In the genomic region with DNA sequence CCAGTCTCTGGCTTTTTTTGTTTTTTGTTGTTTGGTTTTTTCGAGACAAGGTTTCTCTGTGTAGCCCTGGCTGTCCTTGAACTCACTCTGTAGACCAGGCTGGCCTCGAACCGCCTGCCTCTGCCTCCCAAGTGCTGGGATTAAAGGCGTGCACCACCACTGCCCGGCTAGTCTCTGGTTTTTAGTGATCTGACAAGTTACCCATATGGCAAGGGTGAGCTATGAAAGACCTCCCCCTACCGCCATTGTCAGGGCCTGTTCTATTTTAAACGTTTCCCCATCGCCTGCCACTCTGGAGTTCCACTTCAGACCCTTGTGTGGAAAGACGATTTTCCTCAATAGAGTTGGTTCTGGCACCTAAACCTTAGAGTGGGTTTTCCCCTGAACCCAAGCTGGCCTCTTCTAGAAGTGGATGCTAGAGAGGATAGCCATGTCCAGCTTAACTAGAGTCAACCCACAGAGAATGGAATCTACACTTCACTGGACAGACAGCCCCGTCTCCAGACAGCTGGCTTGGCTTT, we compare ENCODE assay signal across 8 mouse cellular contexts. TPM values are rescaled to one million over a fixed set of nuclear protein-coding genes. Genes with fewer than 3 reads are reported as not detected.
DNase-seq lines count a peak whose midpoint lies in the region; ATAC-seq and TF ChIP-seq lines count a peak whose summit lies in the region.

No protein-coding gene starts in this region.

- intact Hi-C loops in heart, postnatal 14 days (cut with DNase I), result loop anchor here (2.0 kb wide), 1 partner anchor 52 kb away; the partner anchor contains the start of gene Fitm2
- intact Hi-C loops in gastrocnemius, postnatal 14 days (cut with DNase I; ENCODE audit: low total_unique reads), result loop anchor here (10.0 kb wide), 1 partner anchor 54 kb away; the partner anchor contains the start of gene Fitm2

- no peaks in the 10 kb centered on the region for H3K9me3 ChIP-seq in heart, embryonic 14.5 days (ENCODE audit: control insufficient read depth, low read length)
- no peaks in the 10 kb centered on the region for H3K9me3 ChIP-seq in ES-E14 (ENCODE audit: control insufficient read depth, insufficient read depth, low read depth, low read length)
- no peaks in the 10 kb centered on the region for H3K9me3 ChIP-seq in forebrain, embryonic 15.5 days
- no peaks in the 10 kb centered on the region for H3K9me3 ChIP-seq in liver, postnatal 0 days (ENCODE audit: low read length)

- no peak for TF ChIP-seq CTCF in liver, postnatal 0 days (IDR thresholded peaks at IDR 0.05; ENCODE audit: low read depth)

- 12% methylated on average over 10 of the region's 10 CpGs for WGBS in heart, embryonic 14.5 days
- WGBS in forebrain, embryonic 15.5 days, result 31% methylated on average over 10 of the region's 10 CpGs
- WGBS in liver, postnatal 0 days (ENCODE audit: insufficient replicate concordance), result 17% methylated on average over 10 of the region's 10 CpGs

- DNase-seq in heart, postnatal 14 days, result no peak
- no peak for DNase-seq in ES-E14 (ENCODE audit: low read depth, low spot score)
- DNase-seq in liver, postnatal 0 days, result no peak
- no peak for DNase-seq in gastrocnemius, postnatal 14 days

- H3K36me3 ChIP-seq in heart, embryonic 14.5 days (ENCODE audit: control insufficient read depth, insufficient read depth, low read length), result 0 out of 2 replicates have a peak, but pooled peaks cover 2% of the 10 kb centered on the region
- peaks cover 6% of the 10 kb centered on the region; the same call in 1 of the 2 replicates for H3K36me3 ChIP-seq in ES-E14 (ENCODE audit: control insufficient read depth, insufficient read depth, low read length, poor library complexity, severe bottlenecking)
- H3K36me3 ChIP-seq in forebrain, embryonic 15.5 days, result no peaks in the 10 kb centered on the region
- H3K36me3 ChIP-seq in liver, postnatal 0 days (replicated peaks; ENCODE audit: insufficient read depth, low read length), result no peaks in the 10 kb centered on the region

- peaks cover 10 to 22% of the 10 kb centered on the region in 2 experiments for H3K4me1 ChIP-seq in heart, embryonic 14.5 days (ENCODE audit: control insufficient read depth in 2 of 2, insufficient read depth in 2 of 2, low read length in 2 of 2)
- H3K4me1 ChIP-seq in ES-E14 (ENCODE audit: control insufficient read depth in 2 of 2, insufficient read depth in 2 of 2, low read length in 2 of 2, poor library complexity in 1 of 2), result peaks cover 0 to 5% of the 10 kb centered on the region in 2 experiments; a peak in 1 of 4 replicates
- H3K4me1 ChIP-seq in forebrain, embryonic 15.5 days, result peaks cover 32% of the 10 kb centered on the region
- H3K4me1 ChIP-seq in liver, postnatal 0 days (ENCODE audit: insufficient read depth), result peaks cover 29% of the 10 kb centered on the region

- peak overlapping the region; percentile 74 to 80 for H3K4me3 ChIP-seq in heart, embryonic 14.5 days (ENCODE audit: control insufficient read depth in 1 of 2, insufficient read depth in 1 of 2, low read depth in 1 of 2, low read length in 2 of 2)
- peak overlapping the region; percentile 89 to 95 for H3K4me3 ChIP-seq in ES-E14 (ENCODE audit: insufficient read depth in 1 of 2, low read depth in 1 of 2, low read length in 2 of 2, poor library complexity in 1 of 2, severe bottlenecking in 1 of 2)
- peak overlapping the region; percentile 96 for H3K4me3 ChIP-seq in forebrain, embryonic 15.5 days
- H3K4me3 ChIP-seq in liver, postnatal 0 days (ENCODE audit: low read depth, low read length), result peak overlapping the region; percentile 84

- ATAC-seq in heart, embryonic 14.5 days (ENCODE audit: insufficient number of reproducible peaks, insufficient read depth, low FRiP score, low read depth), result no peak
- no peak for ATAC-seq in forebrain, embryonic 15.5 days (replicated peaks)
- no peak for ATAC-seq in liver, postnatal 0 days
- no peak for ATAC-seq in megakaryocyte-erythroid progenitor cell, adult 5-6 weeks (replicated peaks; ENCODE audit: low FRiP score, low TSS enrichment, poor library complexity, severe bottlenecking)
- ATAC-seq in inflammation-experienced regulatory T-cells, adult 6 months, result no peak

- peak overlapping the region; percentile 78 to 88 for H3K27ac ChIP-seq in heart, embryonic 14.5 days (replicated peaks in 1 of 2; ENCODE audit: control insufficient read depth in 1 of 2, insufficient read depth in 1 of 2, low read depth in 2 of 2, low read length in 2 of 2)
- no peak overlapping the region for H3K27ac ChIP-seq in ES-E14 (ENCODE audit: insufficient read depth, low read depth, low read length, poor library complexity, severe bottlenecking)
- peak overlapping the region; percentile 93 for H3K27ac ChIP-seq in forebrain, embryonic 15.5 days (replicated peaks)
- peak overlapping the region; percentile 87 for H3K27ac ChIP-seq in liver, postnatal 0 days (ENCODE audit: low read depth)

- no peak for TF ChIP-seq EP300 in liver, postnatal 0 days (IDR thresholded peaks at IDR 0.05; ENCODE audit: low read depth)

- H3K4me2 ChIP-seq in heart, embryonic 14.5 days (ENCODE audit: low read length), result peak overlapping the region; percentile 81
- H3K4me2 ChIP-seq in forebrain, embryonic 15.5 days (replicated peaks), result peak overlapping the region; percentile 81
- peak overlapping the region; percentile 86 for H3K4me2 ChIP-seq in liver, postnatal 0 days (ENCODE audit: low read depth, low read length)

- in situ Hi-C loops in ES-E14 (cut with MboI; ENCODE audit: low sequenced_read_pairs in 2 of 2, unreplicated experiment in 2 of 2), result no loop called here

- H3K27me3 ChIP-seq in heart, embryonic 14.5 days (ENCODE audit: control insufficient read depth, insufficient read depth, low read length), result no peaks in the 10 kb centered on the region
- H3K27me3 ChIP-seq in forebrain, embryonic 15.5 days, result no peaks in the 10 kb centered on the region
- H3K27me3 ChIP-seq in liver, postnatal 0 days (ENCODE audit: insufficient read depth, low read length), result no peaks in the 10 kb centered on the region

- H3K9ac ChIP-seq in heart, embryonic 14.5 days (ENCODE audit: low read length), result peak overlapping the region; percentile 88
- peak overlapping the region; percentile 92 for H3K9ac ChIP-seq in ES-E14 (ENCODE audit: insufficient read depth, low read depth, low read length, poor library complexity, severe bottlenecking)
- peak overlapping the region; percentile 93 for H3K9ac ChIP-seq in forebrain, embryonic 15.5 days (replicated peaks)
- peak overlapping the region; percentile 78 for H3K9ac ChIP-seq in liver, postnatal 0 days (replicated peaks)

TF ChIP-seq in ES-E14, 5 proteins besides CTCF, POLR2A, EP300 and RAD21 (continues in another document):
- TF ChIP-seq CHD2 (IDR thresholded peaks at IDR 0.05; ENCODE audit: low read depth, low read length) (no peak), HCFC1 (IDR thresholded peaks at IDR 0.05; ENCODE audit: borderline replicate concordance, insufficient read depth, low read length) (no peak), ZNF384 (IDR thresholded peaks at IDR 0.05; ENCODE audit: low read depth, low read length) (no peak), ZC3H11A (IDR thresholded peaks at IDR 0.05; ENCODE audit: borderline replicate concordance, low read depth, low read length) (no peak)

RNA-seq across cellular contexts. Expression of gene Oser1, which starts 4.1 kb away (rescaled TPM):
- polyA plus RNA-seq in heart, embryonic 14.5 days (2014; fragmentation: Nextera tagmentation; extraction: Ambion mirVana), result 52.6 and 56.8 TPM in 2 replicates
- total RNA-seq in heart, postnatal 14 days (2021), result 10 to 100 TPM; 22.3 to 25.3 TPM
- total RNA-seq in ES-E14 (2012; rRNA removed), result 31.5 and 42.0 TPM in 2 replicates
- 75.4 and 79.1 TPM in 2 replicates for polyA plus RNA-seq in forebrain, embryonic 15.5 days (2015; fragmentation: Nextera tagmentation; extraction: Ambion mirVana)
- polyA plus RNA-seq in liver, postnatal 0 days (2015; fragmentation: Nextera tagmentation; extraction: Ambion mirVana), result 42.6 and 50.4 TPM in 2 replicates
- 24.6 and 25.8 TPM in 2 replicates for total RNA-seq in megakaryocyte-erythroid progenitor cell, adult 5-6 weeks (2014; fragmentation: Nextera tagmentation)
- 46.6 and 53.5 TPM in 2 replicates for total RNA-seq in megakaryocyte-erythroid progenitor cell, adult 5-6 weeks (2017)
- 100 to 1,000 TPM; 120 to 137 (median 126) TPM for polyA plus RNA-seq in inflammation-experienced regulatory T-cells, adult 6 months (2017; shearing (Covaris generic))
- total RNA-seq in gastrocnemius, postnatal 14 days (2021), result 10 to 100 TPM; 25.9 to 29.5 TPM

RNA-seq across cellular contexts. Expression of gene Gdap1l1, which starts 17.9 kb away (rescaled TPM):
- 0.39 and 0.54 TPM in 2 replicates for polyA plus RNA-seq in heart, embryonic 14.5 days (2014; fragmentation: Nextera tagmentation; extraction: Ambion mirVana)
- not detected for total RNA-seq in heart, postnatal 14 days (2021)
- 1.1 and 3.1 TPM in 2 replicates for total RNA-seq in ES-E14 (2012; rRNA removed)
- polyA plus RNA-seq in forebrain, embryonic 15.5 days (2015; fragmentation: Nextera tagmentation; extraction: Ambion mirVana), result 111 and 112 TPM in 2 replicates
- not detected in 2 replicates for polyA plus RNA-seq in liver, postnatal 0 days (2015; fragmentation: Nextera tagmentation; extraction: Ambion mirVana)
- total RNA-seq in megakaryocyte-erythroid progenitor cell, adult 5-6 weeks (2014; fragmentation: Nextera tagmentation), result not detected in 2 replicates
- total RNA-seq in megakaryocyte-erythroid progenitor cell, adult 5-6 weeks (2017), result not detected in 2 replicates
- under 1 TPM in 1 of 3 experiments, not detected in 2; 0.39 TPM for polyA plus RNA-seq in inflammation-experienced regulatory T-cells, adult 6 months (2017; shearing (Covaris generic))
- under 1 TPM in 1 of 2 experiments, not detected in 1; 0.23 TPM for total RNA-seq in gastrocnemius, postnatal 14 days (2021)

RNA-seq across cellular contexts. Expression of gene Jph2, which starts 22.6 kb away (rescaled TPM):
- polyA plus RNA-seq in heart, embryonic 14.5 days (2014; fragmentation: Nextera tagmentation; extraction: Ambion mirVana), result 25.5 and 29.4 TPM in 2 replicates
- total RNA-seq in heart, postnatal 14 days (2021), result 100 to 1,000 TPM; 401 to 402 TPM
- total RNA-seq in ES-E14 (2012; rRNA removed), result 3.0 and 7.7 TPM in 2 replicates
- polyA plus RNA-seq in forebrain, embryonic 15.5 days (2015; fragmentation: Nextera tagmentation; extraction: Ambion mirVana), result 0.22 and 0.25 TPM in 2 replicates
- 0.11 and 0.19 TPM in 2 replicates for polyA plus RNA-seq in liver, postnatal 0 days (2015; fragmentation: Nextera tagmentation; extraction: Ambion mirVana)
- total RNA-seq in megakaryocyte-erythroid progenitor cell, adult 5-6 weeks (2014; fragmentation: Nextera tagmentation), result not detected in 2 replicates
- not detected in 2 replicates for total RNA-seq in megakaryocyte-erythroid progenitor cell, adult 5-6 weeks (2017)
- not detected for polyA plus RNA-seq in inflammation-experienced regulatory T-cells, adult 6 months (2017; shearing (Covaris generic))
- 100 to 1,000 TPM; 352 to 422 TPM for total RNA-seq in gastrocnemius, postnatal 14 days (2021)

RNA-seq across cellular contexts. Expression of gene Fitm2, which starts 52.0 kb away (rescaled TPM):
- polyA plus RNA-seq in heart, embryonic 14.5 days (2014; fragmentation: Nextera tagmentation; extraction: Ambion mirVana), result 13.8 and 14.0 TPM in 2 replicates
- 100 to 1,000 TPM; 145 to 152 TPM for total RNA-seq in heart, postnatal 14 days (2021)
- total RNA-seq in ES-E14 (2012; rRNA removed), result 23.4 and 29.8 TPM in 2 replicates
- 11.4 and 12.3 TPM in 2 replicates for polyA plus RNA-seq in forebrain, embryonic 15.5 days (2015; fragmentation: Nextera tagmentation; extraction: Ambion mirVana)
- polyA plus RNA-seq in liver, postnatal 0 days (2015; fragmentation: Nextera tagmentation; extraction: Ambion mirVana), result 15.1 and 16.9 TPM in 2 replicates
- 3.3 and 6.6 TPM in 2 replicates for total RNA-seq in megakaryocyte-erythroid progenitor cell, adult 5-6 weeks (2014; fragmentation: Nextera tagmentation)
- 6.2 and 8.8 TPM in 2 replicates for total RNA-seq in megakaryocyte-erythroid progenitor cell, adult 5-6 weeks (2017)
- polyA plus RNA-seq in inflammation-experienced regulatory T-cells, adult 6 months (2017; shearing (Covaris generic)), result 1 to 10 TPM; 1.3 to 3.0 (median 2.2) TPM
- total RNA-seq in gastrocnemius, postnatal 14 days (2021), result 10 to 100 TPM; 46.2 to 63.3 TPM

Comparison
In these comparisons a context has a peak if more than half of its experiments do, and no peak if none do; other contexts are left out.
1. RNA of gene Jph2, which starts 22.6 kb away (total RNA-seq): 352 to 422 TPM in gastrocnemius, postnatal 14 days and 401 to 402 TPM in heart, postnatal 14 days; 3.0 to 7.7 TPM in ES-E14 and not detected in megakaryocyte-erythroid progenitor cell, adult 5-6 weeks; every median in the first group is over 10 times any median in the second.
2. Peak in every context shown above with its lines, with median percentiles within 50 percentile points of each other: H3K4me2 ChIP-seq, H3K4me3 ChIP-seq and H3K9ac ChIP-seq.